16 mouse cellular contexts compared by ENCODE assay signal in genomic region chr5:85954526-85954925, GRCm38 (mm10).
DNase-seq lines count a peak whose midpoint lies in the region; TF ChIP-seq lines count a peak whose summit lies in the region.
"Had no signal": no experiment of that assay in that cellular context is flagged by ENCODE, and none has a peak within 500 bp of the region (broad histone marks: within the 10 kb centered on the region; RNA-seq: fewer than 3 reads in every experiment).

No protein-coding gene starts in this region.

- no peak overlapping the region for H3ac ChIP-seq in C2C12 (ENCODE audit: control insufficient read depth, insufficient read length, low read depth)

- H3K79me3 ChIP-seq in C2C12 (ENCODE audit: low read depth): no peaks in the 10 kb centered on the region

- no peaks in the 10 kb centered on the region for H3K79me2 ChIP-seq in C2C12 (ENCODE audit: control insufficient read depth, insufficient read depth)

- no peaks in the 10 kb centered on the region for H3K27me3 ChIP-seq in C2C12 (ENCODE audit: control insufficient read depth, insufficient read depth, insufficient read length)
- H3K27me3 ChIP-seq: CH12.LX had no signal

- no peak overlapping the region for H3K4me3 ChIP-seq in C2C12 (ENCODE audit: insufficient read depth, poor library complexity, severe bottlenecking)

- H3K36me3 ChIP-seq in C2C12 (ENCODE audit: control insufficient read depth, insufficient read depth): no peaks in the 10 kb centered on the region
- H3K36me3 ChIP-seq: G1E had no signal

- DNase-seq in retina, embryonic 14.5 days (ENCODE audit: low spot score): no peak
- DNase-seq: adrenal gland, adult 2 months; adrenal gland, adult 8-10 months; adrenal gland, postnatal 10 days; adrenal gland, postnatal 14 days; adrenal gland, postnatal 25 days; adrenal gland, postnatal 36 days; B cell, adult 2 months; cerebellum, adult 11 months; cerebellum, adult 11-12 months; cerebellum, adult 18-20 months; cerebellum, adult 2 months; cerebellum, adult 8-10 months had no signal

- TF ChIP-seq CTCF in C2C12 (IDR thresholded peaks at IDR 0.05; ENCODE audit: control insufficient read depth, insufficient read depth, insufficient read length): no peak

TF ChIP-seq in C2C12, 6 proteins besides CTCF, POLR2A, EP300 and RAD21:
- TF ChIP-seq MYOD1 (IDR thresholded peaks at IDR 0.05; ENCODE audit: control insufficient read depth, insufficient read length, low read depth) (peak; percentile 98), FOSL1 (IDR thresholded peaks at IDR 0.05; ENCODE audit: insufficient read depth, low read length, poor library complexity, severe bottlenecking) (no peak)
